Comparison of ENCODE assay signal across 21 mouse cellular contexts in genomic region chr19:14540678-14541077, GRCm38 (mm10). TPM values are rescaled to one million over a fixed set of nuclear protein-coding genes. Genes with fewer than 3 reads are reported as not detected.
DNase-seq lines count a peak whose midpoint lies in the region; ATAC-seq and TF ChIP-seq lines count a peak whose summit lies in the region.
"Had no signal": no experiment of that assay in that cellular context is flagged by ENCODE, and none has a peak within 500 bp of the region (broad histone marks: within the 10 kb centered on the region; RNA-seq: fewer than 3 reads in every experiment).

No protein-coding gene starts in this region.

- no peak overlapping the region for H3K4me3 ChIP-seq in midbrain, postnatal 0 days (ENCODE audit: low read depth, low read length)
- no peak overlapping the region for H3K4me3 ChIP-seq in midbrain, embryonic 11.5 days (ENCODE audit: low read depth, low read length)
- H3K4me3 ChIP-seq: embryonic facial prominence, embryonic 13.5 days; embryonic facial prominence, embryonic 15.5 days; erythroblast, embryonic 14.5 days; forebrain, embryonic 10.5 days; forebrain, embryonic 13.5 days had no signal

- intact Hi-C loops in left cerebral cortex, postnatal 4 days (cut with DNase I) = no loop called here

- no peaks in the 10 kb centered on the region for H3K9me3 ChIP-seq in midbrain, postnatal 0 days (ENCODE audit: low read length)
- no peaks in the 10 kb centered on the region for H3K9me3 ChIP-seq in midbrain, embryonic 11.5 days (ENCODE audit: control insufficient read depth, low read length)
- H3K9me3 ChIP-seq: embryonic facial prominence, embryonic 13.5 days; embryonic facial prominence, embryonic 15.5 days; forebrain, embryonic 10.5 days; forebrain, embryonic 13.5 days had no signal

- no peak overlapping the region for H3K4me2 ChIP-seq in midbrain, postnatal 0 days (ENCODE audit: low read depth, low read length, poor library complexity, severe bottlenecking)
- H3K4me2 ChIP-seq in midbrain, embryonic 11.5 days = no peak overlapping the region
- H3K4me2 ChIP-seq: embryonic facial prominence, embryonic 13.5 days; embryonic facial prominence, embryonic 15.5 days; forebrain, embryonic 13.5 days had no signal

- H3K27ac ChIP-seq in midbrain, postnatal 0 days (ENCODE audit: low read depth, low read length) = no peak overlapping the region
- no peak overlapping the region for H3K27ac ChIP-seq in midbrain, embryonic 11.5 days (ENCODE audit: low read depth, low read length)
- H3K27ac ChIP-seq: embryonic facial prominence, embryonic 13.5 days; embryonic facial prominence, embryonic 15.5 days; forebrain, embryonic 10.5 days; forebrain, embryonic 13.5 days had no signal

- 65% methylated on average over 3 of the region's 3 CpGs for WGBS in midbrain, postnatal 0 days
- 82% methylated on average over 3 of the region's 3 CpGs for WGBS in midbrain, embryonic 11.5 days

- no peaks in the 10 kb centered on the region for H3K36me3 ChIP-seq in midbrain, postnatal 0 days (ENCODE audit: insufficient read depth, low read length)
- no peaks in the 10 kb centered on the region for H3K36me3 ChIP-seq in midbrain, embryonic 11.5 days (ENCODE audit: control insufficient read depth, insufficient read depth, low read length)
- H3K36me3 ChIP-seq: embryonic facial prominence, embryonic 15.5 days had no signal

- peak; percentile 28 for DNase-seq in midbrain, postnatal 0 days (ENCODE audit: low spot score)
- no peak for DNase-seq in midbrain, embryonic 11.5 days (ENCODE audit: low spot score, missing footprints)
- DNase-seq in brain, adult 2 months (ENCODE audit: low read depth, low spot score) = peak; percentile 9
- DNase-seq in brain, embryonic 14.5 days (ENCODE audit: low read depth) = peak; percentile 58
- DNase-seq in left cerebral cortex, postnatal 4 days = no peak
- DNase-seq: adrenal gland, adult 2 months; adrenal gland, postnatal 10 days; adrenal gland, postnatal 25 days; cerebellum, adult 11 months; cerebellum, adult 18-20 months; cerebellum, adult 8-10 months; cerebellum, adult 9-11 months; cerebellum, postnatal 14 days; cerebellum, postnatal 36 days; embryo, embryonic 11 days had no signal

- no peak overlapping the region for H3K9ac ChIP-seq in midbrain, postnatal 0 days (replicated peaks; ENCODE audit: low read length, poor library complexity, severe bottlenecking)
- no peak overlapping the region for H3K9ac ChIP-seq in midbrain, embryonic 11.5 days (ENCODE audit: low read length)
- H3K9ac ChIP-seq: embryonic facial prominence, embryonic 13.5 days; embryonic facial prominence, embryonic 15.5 days; forebrain, embryonic 13.5 days had no signal

- no peak for TF ChIP-seq POLR2A in brain, embryonic 14.5 days (IDR thresholded peaks at IDR 0.05; ENCODE audit: borderline replicate concordance, extremely low read depth, insufficient read depth, insufficient read length, poor library complexity, severe bottlenecking)

- ATAC-seq in midbrain, postnatal 0 days (ENCODE audit: low FRiP score) = no peak
- no peak for ATAC-seq in midbrain, embryonic 11.5 days (ENCODE audit: low FRiP score)
- ATAC-seq: forebrain, embryonic 13.5 days; forebrain, embryonic 16.5 days had no signal

- no peaks in the 10 kb centered on the region for H3K27me3 ChIP-seq in midbrain, postnatal 0 days (ENCODE audit: insufficient read depth, low read length)
- H3K27me3 ChIP-seq in midbrain, embryonic 11.5 days (ENCODE audit: control insufficient read depth, insufficient read depth, low read length) = no peaks in the 10 kb centered on the region
- H3K27me3 ChIP-seq: embryonic facial prominence, embryonic 13.5 days; embryonic facial prominence, embryonic 15.5 days; forebrain, embryonic 13.5 days had no signal

- TF ChIP-seq CTCF in midbrain, postnatal 0 days (IDR thresholded peaks at IDR 0.05) = no peak
- no peak for TF ChIP-seq CTCF in brain, embryonic 14.5 days (IDR thresholded peaks at IDR 0.05; ENCODE audit: borderline replicate concordance, extremely low read depth, insufficient read depth, insufficient read length)

- no peaks in the 10 kb centered on the region for H3K4me1 ChIP-seq in midbrain, postnatal 0 days (ENCODE audit: insufficient read depth, low read length)
- H3K4me1 ChIP-seq in midbrain, embryonic 11.5 days (ENCODE audit: control insufficient read depth, insufficient read depth, low read length) = peaks cover 2% of the 10 kb centered on the region; the same call in 1 of the 2 replicates
- H3K4me1 ChIP-seq: embryonic facial prominence, embryonic 13.5 days; embryonic facial prominence, embryonic 15.5 days had no signal

RNA-seq across cellular contexts. Expression of gene Tle4, which starts 57.2 kb away (rescaled TPM):
- total RNA-seq in midbrain, postnatal 0 days (2014; rRNA removed) = 54.6 and 69.8 TPM in 2 replicates
- polyA plus RNA-seq in midbrain, postnatal 0 days (2015; fragmentation: Nextera tagmentation; extraction: Ambion mirVana) = 20.4 and 21.4 TPM in 2 replicates
- 36.5 and 38.8 TPM in 2 replicates for polyA plus RNA-seq in midbrain, embryonic 11.5 days (2014; fragmentation: Nextera tagmentation; extraction: Ambion mirVana)
- polyA plus RNA-seq in brain, embryonic 14.5 days (2012; rRNA removed) = 50.3 and 56.5 TPM in 2 replicates
- total RNA-seq in left cerebral cortex, postnatal 4 days (2021) = 10 to 100 TPM; 61.1 to 63.0 TPM

Comparison
In these comparisons a context has a peak if more than half of its experiments do, and no peak if none do; other contexts are left out.
1. DNase-seq: peak in midbrain, postnatal 0 days (single experiment), brain, adult 2 months (single experiment) and brain, embryonic 14.5 days (single experiment); none in midbrain, embryonic 11.5 days (single experiment) and left cerebral cortex, postnatal 4 days (single experiment).